Mouse (Mus musculus): ENCODE results near the gene T.

The T gene

GRCm38 (mm10) chr17:8433121-8433977, 874 bp upstream of the T start:
- no peak for DNase-seq

DNA sequence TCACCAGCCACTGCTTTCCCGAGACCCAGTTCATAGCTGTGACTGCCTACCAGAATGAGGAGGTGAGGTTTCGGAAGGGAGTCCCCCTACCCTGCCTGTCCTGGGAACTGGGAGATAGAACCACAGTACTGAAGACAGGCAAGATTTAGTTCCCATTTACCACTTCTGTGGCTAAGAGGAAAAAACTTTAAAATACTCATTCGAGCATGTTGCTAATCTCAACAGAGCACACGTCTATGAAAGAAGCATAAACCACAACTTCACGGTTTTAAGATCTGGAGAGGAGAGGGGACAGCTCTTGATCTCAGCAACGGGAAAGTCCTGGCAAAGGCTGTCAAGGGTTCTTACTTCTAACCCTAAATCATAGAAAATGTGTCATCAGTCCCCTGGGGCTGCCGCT, 2.0 kb downstream of the T start:
- DNase-seq = no peak

DNA sequence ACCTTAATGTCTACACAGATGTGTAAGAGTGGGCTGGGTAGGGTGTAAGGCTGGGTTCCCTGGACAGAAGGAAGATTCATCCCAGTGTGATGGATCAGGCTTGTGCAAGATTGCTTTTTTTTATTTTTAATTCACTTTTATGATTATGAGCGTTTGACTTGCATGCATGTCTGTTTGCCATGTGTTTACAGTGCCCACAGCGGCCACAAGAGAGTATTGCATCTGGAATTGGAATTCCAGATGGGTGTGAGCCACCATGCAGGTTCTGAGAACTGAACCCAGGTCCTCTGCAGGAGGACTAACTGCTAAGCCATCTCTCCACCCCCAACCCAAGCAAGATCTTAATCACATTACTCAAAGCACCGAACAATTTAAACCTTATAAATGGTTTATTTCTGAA, 9.8 kb downstream of the T start:
- no peak for DNase-seq

DNA sequence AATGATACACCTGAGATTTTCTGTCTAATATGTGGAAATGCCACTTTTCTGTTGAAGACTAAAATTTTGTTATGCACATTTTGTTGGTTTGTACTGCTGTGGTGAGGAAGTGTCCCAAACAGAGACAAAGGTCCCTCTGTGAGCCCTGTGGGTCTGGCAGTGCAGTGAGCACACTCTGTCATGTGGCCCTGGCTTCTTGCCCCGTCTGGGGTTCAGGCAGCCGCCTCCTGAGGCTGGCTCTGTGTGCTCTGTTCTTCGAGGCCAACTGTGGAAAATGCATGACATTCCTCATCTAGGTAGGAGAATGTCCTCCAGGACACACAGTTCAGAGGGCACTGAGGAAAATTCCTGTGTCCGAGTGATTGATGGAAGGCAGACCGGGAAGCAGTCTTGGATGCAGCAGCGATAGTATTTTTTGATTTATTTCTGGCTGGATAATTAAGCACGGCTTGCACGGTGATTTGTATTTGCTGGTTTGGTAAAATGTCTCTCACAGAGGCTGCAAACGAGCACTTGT, 13.5 kb downstream of the T start:
- no peak for DNase-seq

- DNase-seq = no peak
Measured at GRCm38 (mm10) chr17:8448324-8448723, 14.1 kb downstream of the T start.

- no peak for DNase-seq
Measured at GRCm38 (mm10) chr17:8455196-8455595, 21.0 kb downstream of the T start.

GRCm38 (mm10) chr17:8455601-8456000, 21.4 kb downstream of the T start:
- DNase-seq = no peak

GRCm38 (mm10) chr17:8456856-8457460, 22.7 kb downstream of the T start:
- DNase-seq = no peak

- DNase-seq = peak; percentile 32
Measured at GRCm38 (mm10) chr17:8461568-8461967, 27.3 kb downstream of the T start.

GRCm38 (mm10) chr17:8463482-8464128, 29.4 kb downstream of the T start:
- peak; percentile 54 for DNase-seq

DNA sequence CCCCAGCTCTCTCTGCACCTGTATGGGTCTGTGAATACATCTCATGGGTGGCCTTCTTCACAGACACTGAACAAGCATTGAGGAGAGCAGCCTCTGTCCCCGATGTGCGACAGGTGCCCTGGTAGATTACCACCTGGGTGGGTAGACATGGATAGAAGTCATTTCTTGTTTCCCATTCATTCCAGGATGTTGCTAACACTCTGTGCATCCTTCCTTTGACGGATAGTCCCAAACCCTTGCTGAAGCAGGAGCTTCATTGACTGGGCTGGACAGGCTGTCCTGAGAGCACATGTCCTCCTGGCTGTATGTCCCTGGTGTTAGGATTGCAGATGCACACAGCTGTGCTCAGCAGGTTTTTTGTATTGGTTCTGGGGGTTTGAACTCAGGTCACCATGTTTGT, 33.5 kb downstream of the T start:
- DNase-seq = no peak

GRCm38 (mm10) chr17:8468716-8469344, 34.6 kb downstream of the T start:
- peak; percentile 90 for DNase-seq

GRCm38 (mm10) chr17:8478554-8478953, 44.3 kb downstream of the T start:
- DNase-seq = no peak

- DNase-seq = no peak
Measured at GRCm38 (mm10) chr17:8479493-8480128, 45.4 kb downstream of the T start.

- DNase-seq = no peak
Measured at GRCm38 (mm10) chr17:8481797-8482196, 47.6 kb downstream of the T start.

- DNase-seq = no peak
Measured at GRCm38 (mm10) chr17:8482876-8483275, 48.7 kb downstream of the T start.

DNA sequence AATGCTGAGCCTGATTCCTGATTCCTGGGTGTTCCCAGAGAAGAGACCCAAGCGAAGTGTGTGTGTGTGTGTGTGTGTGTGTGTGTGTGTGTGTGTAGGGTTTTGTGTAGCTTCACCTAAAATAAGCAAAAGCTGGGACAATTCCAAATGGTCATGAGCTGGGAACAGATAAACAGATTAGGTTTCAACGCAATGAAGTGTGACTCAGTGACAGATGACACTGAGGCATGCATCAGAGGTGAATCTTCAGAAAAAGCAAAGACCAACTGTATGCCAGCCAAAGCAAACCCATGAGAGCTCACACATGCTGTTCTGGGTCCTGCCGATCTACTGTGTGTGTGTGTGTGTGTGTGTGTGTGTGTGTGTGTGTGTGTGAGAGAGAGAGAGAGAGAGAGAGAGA, 50.0 kb downstream of the T start:
- no peak for DNase-seq

DNA sequence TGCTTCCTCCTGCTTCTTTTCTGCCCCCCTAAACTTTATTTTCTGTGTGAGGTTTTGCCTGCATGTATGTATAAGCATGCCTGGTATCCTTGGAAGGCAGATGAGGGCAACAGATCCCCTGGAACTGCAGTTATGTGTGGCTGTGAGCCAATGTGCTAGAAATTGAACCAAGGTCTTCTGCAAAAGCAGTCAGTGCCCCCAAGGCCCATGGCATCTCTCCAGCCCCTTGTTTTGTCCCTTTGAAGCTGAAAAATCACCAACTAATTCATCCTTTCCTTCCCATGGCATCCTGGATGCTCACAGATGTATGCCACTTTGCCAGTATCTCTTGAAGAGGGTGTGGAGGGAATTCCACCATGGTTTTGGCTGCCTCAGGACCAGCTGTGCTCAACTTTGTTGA, 50.9 kb downstream of the T start:
- no peak for DNase-seq

DNA sequence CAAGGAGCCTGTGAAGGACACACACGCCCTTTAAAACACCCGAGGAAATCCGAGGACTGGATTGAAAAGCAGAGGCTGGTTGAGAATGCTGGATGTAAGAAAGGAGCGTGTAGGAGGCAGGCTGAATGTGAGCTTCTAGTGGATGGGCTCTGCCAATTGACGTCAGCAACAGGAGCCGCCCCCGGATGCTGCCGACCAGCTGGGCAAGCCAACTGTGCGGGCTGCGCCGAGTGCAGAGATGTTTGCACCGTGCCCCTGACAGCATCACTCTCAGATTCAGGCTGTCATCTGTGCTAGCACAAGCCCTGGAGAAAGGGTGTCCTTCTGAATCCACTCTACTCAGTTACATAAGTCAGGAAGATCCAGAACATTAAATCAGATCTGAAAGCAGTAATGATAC, 53.6 kb downstream of the T start:
- DNase-seq = peak; percentile 94

- peak; percentile 42 for DNase-seq
Measured at GRCm38 (mm10) chr17:8490971-8491370, 56.7 kb downstream of the T start.

All from right cerebral cortex, postnatal 25 days (tissue).